Mouse (Mus musculus): ENCODE measurements around the gene Ubxn7.

- TF ChIP-seq POLR2A (IDR thresholded peaks at IDR 0.05; ENCODE audit: insufficient read length, low read depth) (no peak), CEBPB (IDR thresholded peaks at IDR 0.05; ENCODE audit: insufficient read depth, poor library complexity, severe bottlenecking) (no peak), MYOG (IDR thresholded peaks at IDR 0.05; ENCODE audit: control insufficient read depth in 1 of 3, insufficient read depth in 1 of 3, insufficient read length in 2 of 3, low read depth in 2 of 3) (no peak), MAX (IDR thresholded peaks at IDR 0.05; ENCODE audit: low read depth) (no peak), POLR2AphosphoS2 (IDR thresholded peaks at IDR 0.05; ENCODE audit: insufficient read length, low read depth) (no peak), SRF (IDR thresholded peaks at IDR 0.05; ENCODE audit: control insufficient read depth, insufficient read length, low read depth) (no peak)
Measured at GRCm38 (mm10) chr16:32407730-32408129, 75.7 kb downstream of the Ubxn7 start.
